Mouse (Mus musculus) liver, postnatal 0 days (tissue): ENCODE measurements around the gene 1600014C23Rik. TPM values are rescaled to one million over a fixed set of nuclear protein-coding genes. Genes with fewer than 3 reads are reported as not detected.
A peak's percentile ranks its signal among the peaks of the same experiment; 100 is the strongest.

ENCODE experiments used
- ATAC-seq: fragments of 200-750 bp; cut with Nextera tagmentation; 2 replicates; pipeline ENCODE4 v1.8.0; 2017; ENCODE audit warnings: mild to moderate bottlenecking, moderate library complexity
- DNase-seq: peaks from one replicate; pipeline ENCODE4 v3.0.0-alpha.2; 2016
- H3K27ac ChIP-seq: fragments of 300-500 bp; sonication (generic); 2 replicates; pipeline ENCODE4 v1.5.1; 2014; ENCODE audit warnings: antibody characterized with exemption, moderate library complexity, mild to moderate bottlenecking, low read depth
- H3K27me3 ChIP-seq: fragments of 300-500 bp; sonication (generic); 2 replicates; pipeline ENCODE4 v1.6.1; 2014; ENCODE audit warnings: low read length, control low read depth, mixed read lengths; ENCODE audit not compliant: insufficient read depth
- H3K36me3 ChIP-seq: fragments of 300-500 bp; sonication (generic); replicated peaks from 2 replicates; pipeline ENCODE4 v1.6.1; 2014; ENCODE audit warnings: mild to moderate bottlenecking, control low read depth, low read length, moderate library complexity, mixed read lengths; ENCODE audit not compliant: insufficient read depth
- H3K4me1 ChIP-seq: fragments of 300-500 bp; sonication (generic); 2 replicates; pipeline ENCODE4 v1.6.1; 2014; ENCODE audit warnings: antibody characterized with exemption, mild to moderate bottlenecking, control low read depth; ENCODE audit not compliant: insufficient read depth
- H3K4me2 ChIP-seq: fragments of 300-500 bp; sonication (generic); 2 replicates; pipeline ENCODE4 v1.6.1; 2014; ENCODE audit warnings: low read depth, mild to moderate bottlenecking, low read length, moderate library complexity, mixed read lengths
- H3K4me3 ChIP-seq: fragments of 300-500 bp; sonication (generic); 2 replicates; pipeline ENCODE4 v1.5.1; 2014; ENCODE audit warnings: low read depth, low read length
- H3K9ac ChIP-seq: fragments of 300-500 bp; sonication (generic); replicated peaks from 2 replicates; pipeline ENCODE4 v1.6.1; 2014; ENCODE audit warnings: mild to moderate bottlenecking, moderate library complexity
- H3K9me3 ChIP-seq: fragments of 300-500 bp; sonication (generic); 2 replicates; pipeline ENCODE4 v1.6.1; 2016; ENCODE audit warnings: mild to moderate bottlenecking, control low read depth, low read length, mixed read lengths
- CTCF ChIP-seq: sonication (generic); IDR thresholded peaks from 2 replicates; pipeline ENCODE4 v1.5.1; 2016; ENCODE audit warnings: antibody characterized with exemption, low read depth
- EP300 ChIP-seq: IDR thresholded peaks from 2 replicates; pipeline ENCODE4 v1.6.1; 2016; ENCODE audit warnings: antibody characterized with exemption, low read depth, mild to moderate bottlenecking
- WGBS: fragments of 180-500 bp; shearing (Covaris S2); extraction: QIAGEN DNeasy Blood & Tissue Kit; methylation state at CpG from one replicate; pipeline ENCODE4 v1.1.7; 2014; ENCODE audit not compliant: insufficient replicate concordance; 5-methylcytosine and 5-hydroxymethylcytosine counted together
- polyA plus RNA-seq: library from polyadenylated mRNA; unstranded; fragments of >200 nt; fragmentation: Nextera tagmentation; extraction: Ambion mirVana; gene quantifications from 2 replicates; pipeline ENCODE4 v1.2.1, GENCODE M21; 2015

Gene 1600014C23Rik
- polyA plus RNA-seq, 1 experiment from 2014 or later, result not detected

- H3K4me1 ChIP-seq, result peaks cover 25% of the 10 kb centered on the region
- 3% methylated on average over 54 of the region's 58 CpGs for WGBS
- peak; percentile 50 for DNase-seq
Observed at GRCm38 (mm10) chr17:45685171-45686092, 48.2 kb downstream of the 1600014C23Rik start.

GRCm38 (mm10) chr17:45684667-45685131 lies 48.9 kb downstream of the 1600014C23Rik start:
- Histone ChIP-seq H3K36me3 (no peaks in the 10 kb centered on the region), H3K9me3 (no peaks in the 10 kb centered on the region), H3K4me2 (peak overlapping the region; percentile 100), H3K9ac (peak overlapping the region; percentile 94), H3K4me1 (peaks cover 25% of the 10 kb centered on the region), H3K27ac (no peak overlapping the region), H3K27me3 (no peaks in the 10 kb centered on the region), H3K4me3 (peak overlapping the region; percentile 94)
- DNase-seq (no peak), ATAC-seq (no peak)
- no peak for TF ChIP-seq CTCF
- TF ChIP-seq EP300, result no peak
- WGBS, result 34% methylated on average over 14 of the region's 14 CpGs

More at GRCm38 (mm10) chr17:45685171-45686092, 48.2 kb downstream of the 1600014C23Rik start:
- Histone ChIP-seq H3K27me3 (no peaks in the 10 kb centered on the region), H3K9ac (peak overlapping the region; percentile 94), H3K9me3 (no peaks in the 10 kb centered on the region), H3K27ac (peak overlapping the region; percentile 79), H3K4me2 (peak overlapping the region; percentile 100), H3K36me3 (0 out of 2 replicates have a peak, but pooled peaks cover 3% of the 10 kb centered on the region), H3K4me3 (peak overlapping the region; percentile 94)
- ATAC-seq, result peak; percentile 67
- TF ChIP-seq CTCF, result no peak
- TF ChIP-seq EP300, result no peak

Other genes starting within 250 kb of the 1600014C23Rik start
- gene Aars2, start 227.0 kb downstream of the 1600014C23Rik start, polyA plus RNA-seq, result 4.2 and 4.8 TPM in 2 replicates
- not detected in 2 replicates for gene Tcte1, start 210.4 kb downstream of the 1600014C23Rik start, polyA plus RNA-seq
- 0.13 and 0.19 TPM in 2 replicates for gene Tmem151b, start 184.2 kb downstream of the 1600014C23Rik start, polyA plus RNA-seq
- gene Nfkbie, start 178.1 kb downstream of the 1600014C23Rik start, polyA plus RNA-seq, result 2.8 and 3.0 TPM in 2 replicates
- 47.7 and 47.9 TPM in 2 replicates for gene Slc35b2, start 170.0 kb downstream of the 1600014C23Rik start, polyA plus RNA-seq
- 419 and 445 TPM in 2 replicates for gene Hsp90ab1, start 160.6 kb downstream of the 1600014C23Rik start, polyA plus RNA-seq
- 83.0 and 91.6 TPM in 2 replicates for gene Slc29a1, start 134.2 kb downstream of the 1600014C23Rik start, polyA plus RNA-seq
- gene Mymx, start 131.7 kb downstream of the 1600014C23Rik start, polyA plus RNA-seq, result 0.19 TPM in 1 of 2 replicates, not detected in the other
- gene Capn11, start 74.5 kb downstream of the 1600014C23Rik start, polyA plus RNA-seq, result not detected in 2 replicates
- 113 TPM in 2 replicates for gene Mrpl14, start 47.5 kb downstream of the 1600014C23Rik start, polyA plus RNA-seq
- gene Tmem63b, start 46.9 kb downstream of the 1600014C23Rik start, polyA plus RNA-seq, result 15.1 and 16.9 TPM in 2 replicates